Mouse (Mus musculus): ENCODE measurements around the gene Ick. TPM values are rescaled to one million over a fixed set of nuclear protein-coding genes. Genes with fewer than 3 reads are reported as not detected.

Gene Ick
- 10 to 100 TPM in 1 of 2 experiments, 1 to 10 TPM in 1; 9.9 to 10.6 TPM for polyA plus RNA-seq (2017; shearing (Covaris generic))

DNA sequence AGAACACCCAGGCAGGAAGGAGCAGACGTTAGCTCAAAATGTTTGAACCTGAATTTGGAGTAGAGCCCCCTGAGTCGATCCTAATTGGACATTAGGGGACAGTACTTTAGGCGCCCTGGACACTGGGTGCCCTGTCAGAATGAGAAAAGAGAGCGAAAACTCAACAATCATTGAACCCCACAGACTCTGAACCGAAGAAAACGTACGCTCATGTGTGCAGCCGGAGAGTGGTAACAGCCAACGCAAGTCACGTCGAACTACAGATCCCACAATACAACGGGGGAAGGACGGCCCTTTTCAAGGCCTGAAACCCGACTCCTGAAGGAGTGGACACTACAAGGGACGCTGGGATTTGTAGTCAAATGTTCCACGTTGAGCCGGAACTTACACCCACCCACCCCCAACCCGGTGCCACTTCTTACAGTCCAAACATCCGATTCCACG, at the start of gene Ick, which contains the start of gene Fbxo9:
Ick (plus strand) TSS at position 397 of the 444 bp plus-strand sequence.
Fbxo9 (minus strand) TSS at position 270 of the 444 bp plus-strand sequence.

DNA sequence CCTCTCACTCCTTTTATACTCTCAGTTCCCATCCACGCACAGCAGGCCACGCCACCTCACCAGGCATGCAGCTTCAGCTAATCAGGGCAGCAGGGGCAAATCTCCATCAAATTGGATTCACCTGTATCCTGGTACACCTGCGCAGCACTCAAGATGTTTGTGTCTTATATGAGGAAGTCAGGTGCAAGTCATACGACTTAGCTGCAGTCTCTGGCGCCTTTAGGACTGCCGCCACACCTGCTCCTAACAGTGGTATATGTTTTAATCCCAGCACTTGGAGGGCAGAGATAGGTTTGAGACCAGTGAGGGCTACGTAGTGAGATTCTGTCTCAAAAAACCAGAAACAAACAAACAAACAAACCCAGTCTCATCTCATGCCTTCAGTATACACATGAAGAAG, 73.5 kb downstream of the Ick start, which contains the start of gene Gsta4:
Gsta4 (plus strand) TSS at position 301 of the 400 bp plus-strand sequence.

Other genes with a start within 250 kb of the Ick start
- gene Elovl5, start 191.8 kb upstream of the Ick start, polyA plus RNA-seq (2017; shearing (Covaris generic)): 100 to 1,000 TPM; 172 to 183 TPM
- not detected for gene Gcm1, start 57.3 kb upstream of the Ick start, polyA plus RNA-seq (2017; shearing (Covaris generic))
- 10 to 100 TPM; 74.0 to 75.3 TPM for gene Fbxo9, start 127 bp upstream of the Ick start, polyA plus RNA-seq (2017; shearing (Covaris generic))
- 10 to 100 TPM; 17.0 to 32.9 TPM for gene Gsta4, start 73.6 kb downstream of the Ick start, polyA plus RNA-seq (2017; shearing (Covaris generic))
- not detected for gene Gsta1, start 121.5 kb downstream of the Ick start, polyA plus RNA-seq (2017; shearing (Covaris generic))
- not detected for gene Gm3776, start 147.9 kb downstream of the Ick start, polyA plus RNA-seq (2017; shearing (Covaris generic))
- not detected for gene Gm10639, start 180.7 kb downstream of the Ick start, polyA plus RNA-seq (2017; shearing (Covaris generic))
- gene Omt2a, start 205.6 kb downstream of the Ick start, polyA plus RNA-seq (2017; shearing (Covaris generic)): not detected
- not detected for gene Omt2b, start 218.4 kb downstream of the Ick start, polyA plus RNA-seq (2017; shearing (Covaris generic))
- not detected for gene Gsta2, start 246.6 kb downstream of the Ick start, polyA plus RNA-seq (2017; shearing (Covaris generic))